Mouse (Mus musculus) forebrain, embryonic 16.5 days (tissue): ENCODE data around the gene St6gal1. TPM values are rescaled to one million over a fixed set of nuclear protein-coding genes. Genes with fewer than 3 reads are reported as not detected.
"Not testable (repeated sequence)": the region's sequence is repeated elsewhere in the genome, so short reads cannot be mapped to it uniquely, and the experiment has no call there.

ENCODE experiments used
- ATAC-seq: fragments of 200-750 bp; cut with Nextera tagmentation; 2 replicates; pipeline ENCODE4 v1.8.0; 2017; ENCODE audit warnings: mild to moderate bottlenecking, moderate library complexity
- H3K27ac ChIP-seq: fragments of 300-500 bp; sonication (generic); 2 replicates; pipeline ENCODE4 v1.5.1; 2014; ENCODE audit warnings: low read length, control low read depth
- H3K27me3 ChIP-seq: fragments of 300-500 bp; sonication (generic); replicated peaks from 2 replicates; pipeline ENCODE4 v1.6.1; 2014; ENCODE audit warnings: low read length; ENCODE audit not compliant: control insufficient read depth, insufficient read depth
- H3K36me3 ChIP-seq: fragments of 300-500 bp; sonication (generic); 2 replicates; pipeline ENCODE4 v1.6.1; 2014; ENCODE audit not compliant: control insufficient read depth, insufficient read depth
- H3K4me1 ChIP-seq: fragments of 300-500 bp; sonication (generic); replicated peaks from 2 replicates; pipeline ENCODE4 v1.6.1; 2014; ENCODE audit warnings: low read length; ENCODE audit not compliant: control insufficient read depth, insufficient read depth
- H3K4me2 ChIP-seq: fragments of 300-500 bp; sonication (generic); 2 replicates; pipeline ENCODE4 v1.6.1; 2014; ENCODE audit warnings: mild to moderate bottlenecking, low read length, control low read depth
- H3K4me3 ChIP-seq: fragments of 300-500 bp; sonication (generic); replicated peaks from 2 replicates; pipeline ENCODE4 v1.5.1; 2014; ENCODE audit warnings: mild to moderate bottlenecking, low read length, control low read depth
- H3K9ac ChIP-seq: fragments of 300-500 bp; sonication (generic); replicated peaks from 2 replicates; pipeline ENCODE4 v1.6.1; 2014; ENCODE audit warnings: low read depth, low read length, control low read depth
- H3K9me3 ChIP-seq: fragments of 300-500 bp; sonication (generic); 2 replicates; pipeline ENCODE4 v1.6.1; 2016; ENCODE audit warnings: low read length; ENCODE audit not compliant: control insufficient read depth
- WGBS: fragments of 180-500 bp; shearing (Covaris S2); extraction: QIAGEN DNeasy Blood & Tissue Kit; methylation state at CpG from one replicate; pipeline ENCODE4 v1.1.7; 2014; 5-methylcytosine and 5-hydroxymethylcytosine counted together
- polyA plus RNA-seq: library from polyadenylated mRNA; unstranded; fragments of >200 nt; fragmentation: Nextera tagmentation; extraction: Ambion mirVana; gene quantifications from 2 replicates; pipeline ENCODE4 v1.2.1, GENCODE M21; 2015

The St6gal1 gene
- polyA plus RNA-seq, result 50.4 and 61.7 TPM in 2 replicates

GRCm38 (mm10) chr16:23224671-23225068 is at the start of gene St6gal1:
St6gal1 (plus strand) TSS chr16:23224740.
- no peaks in the 10 kb centered on the region for H3K27me3 ChIP-seq
- H3K27ac ChIP-seq, result peak within 1 kb of the TSS; percentile 99
- 0% methylated on average over 20 of the region's 20 CpGs for WGBS

GRCm38 (mm10) chr16:23174855-23175254 is 49.7 kb upstream of the St6gal1 start:
- H3K4me2 ChIP-seq, result no peak overlapping the region
- no peaks in the 10 kb centered on the region for H3K27me3 ChIP-seq
- no peaks in the 10 kb centered on the region for H3K36me3 ChIP-seq

More at GRCm38 (mm10) chr16:23224671-23225068, at the start of gene St6gal1:
- no peaks in the 10 kb centered on the region for H3K36me3 ChIP-seq
- H3K4me2 ChIP-seq, result peak within 1 kb of the TSS; percentile 87
- H3K4me3 ChIP-seq, result peak within 1 kb of the TSS; percentile 96
- H3K4me1 ChIP-seq, result peaks cover 26% of the 10 kb centered on the region
- no peaks in the 10 kb centered on the region for H3K9me3 ChIP-seq
- H3K9ac ChIP-seq, result peak within 1 kb of the TSS; percentile 99
- ATAC-seq, result peak; percentile 70

GRCm38 (mm10) chr16:23175956-23176355 is 48.6 kb upstream of the St6gal1 start:
- H3K27me3 ChIP-seq, result no peaks in the 10 kb centered on the region
- peaks cover 5% of the 10 kb centered on the region; the same call in 1 of the 2 replicates for H3K9me3 ChIP-seq
- no peaks in the 10 kb centered on the region for H3K36me3 ChIP-seq
- no peak overlapping the region for H3K9ac ChIP-seq
- no peaks in the 10 kb centered on the region for H3K4me1 ChIP-seq
- 71% methylated on average over 3 of the region's 3 CpGs for WGBS
- no peak overlapping the region for H3K27ac ChIP-seq
- no peak for ATAC-seq
- no peak overlapping the region for H3K4me3 ChIP-seq
- H3K4me2 ChIP-seq, result no peak overlapping the region

More at GRCm38 (mm10) chr16:23174855-23175254, 49.7 kb upstream of the St6gal1 start:
- no peak overlapping the region for H3K4me3 ChIP-seq
- H3K9ac ChIP-seq, result no peak overlapping the region
- 92% methylated on average over 5 of the region's 5 CpGs for WGBS
- no peaks in the 10 kb centered on the region for H3K4me1 ChIP-seq
- peaks cover 5% of the 10 kb centered on the region; the same call in 1 of the 2 replicates for H3K9me3 ChIP-seq
- H3K27ac ChIP-seq, result no peak overlapping the region
- ATAC-seq, result no peak

GRCm38 (mm10) chr16:23177856-23178255 is 46.7 kb upstream of the St6gal1 start:
- WGBS, result 94% methylated on average over 2 of the region's 2 CpGs
- H3K9me3 ChIP-seq, result 0 out of 2 replicates have a peak, but pooled peaks cover under 1% of the 10 kb centered on the region

DNA sequence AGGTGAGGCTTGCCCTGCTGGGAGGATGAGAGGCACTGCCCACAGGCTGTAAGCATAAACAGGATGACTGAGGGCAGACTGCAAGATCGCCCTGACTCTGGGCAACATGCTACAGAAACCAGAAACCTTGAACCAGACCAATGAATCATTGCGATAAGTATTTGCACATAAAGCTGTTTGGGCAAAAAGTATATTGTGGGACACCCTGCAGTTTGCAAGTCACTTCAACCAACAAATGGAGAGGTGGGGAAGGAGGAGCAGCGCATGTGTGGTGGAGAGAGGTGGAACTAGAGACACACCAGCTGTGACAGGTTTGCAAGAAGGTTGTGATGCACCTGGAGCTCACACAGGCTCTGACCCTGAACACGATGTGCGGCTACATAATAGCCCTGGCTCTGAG is 45.7 kb upstream of the St6gal1 start:
- Histone ChIP-seq H3K27me3 (no peaks in the 10 kb centered on the region), H3K4me2 (no peak overlapping the region), H3K9me3 (no peaks in the 10 kb centered on the region), H3K36me3 (no peaks in the 10 kb centered on the region), H3K4me3 (no peak overlapping the region), H3K27ac (no peak overlapping the region), H3K4me1 (no peaks in the 10 kb centered on the region), H3K9ac (no peak overlapping the region)
- 92% methylated on average over 5 of the region's 5 CpGs for WGBS
- ATAC-seq, result no peak

More at GRCm38 (mm10) chr16:23177856-23178255, 46.7 kb upstream of the St6gal1 start:
- Histone ChIP-seq H3K4me3 (no peak overlapping the region), H3K9ac (no peak overlapping the region), H3K27me3 (no peaks in the 10 kb centered on the region), H3K27ac (no peak overlapping the region), H3K4me1 (no peaks in the 10 kb centered on the region), H3K36me3 (no peaks in the 10 kb centered on the region), H3K4me2 (no peak overlapping the region)
- no peak for ATAC-seq

DNA sequence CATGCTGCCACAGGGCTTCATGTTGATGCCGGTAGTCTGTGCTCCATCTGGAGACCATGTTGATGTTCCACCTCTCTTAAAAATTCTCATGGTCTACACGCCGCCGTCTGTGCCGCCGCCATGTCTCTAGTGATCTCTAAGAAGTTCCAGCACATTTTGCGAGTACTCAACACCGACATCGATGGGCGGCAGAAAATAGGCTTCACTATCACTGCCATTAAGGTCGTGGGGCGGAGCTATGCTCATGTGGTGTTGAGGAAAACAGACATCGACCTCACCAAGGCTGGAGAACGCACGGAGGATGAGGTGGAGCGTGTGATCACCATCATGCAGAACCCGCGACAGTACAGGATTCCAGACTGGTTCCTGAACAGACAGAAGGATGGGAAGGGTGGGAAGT is 45.1 kb upstream of the St6gal1 start:
- H3K36me3 ChIP-seq, H3K27ac ChIP-seq, H3K9me3 ChIP-seq, H3K27me3 ChIP-seq, ATAC-seq, H3K4me2 ChIP-seq, H3K4me1 ChIP-seq, H3K4me3 ChIP-seq, H3K9ac ChIP-seq: not testable (repeated sequence)
- 92% methylated on average over 18 of the region's 18 CpGs for WGBS

GRCm38 (mm10) chr16:23181054-23181453 is 43.5 kb upstream of the St6gal1 start:
- no peaks in the 10 kb centered on the region for H3K27me3 ChIP-seq
- no peak overlapping the region for H3K4me3 ChIP-seq
- 79% methylated on average over 4 of the region's 4 CpGs for WGBS
- H3K27ac ChIP-seq, result no peak overlapping the region
- H3K9ac ChIP-seq, result no peak overlapping the region
- no peaks in the 10 kb centered on the region for H3K4me1 ChIP-seq
- H3K36me3 ChIP-seq, result no peaks in the 10 kb centered on the region
- ATAC-seq, result no peak
- H3K4me2 ChIP-seq, result no peak overlapping the region
- no peaks in the 10 kb centered on the region for H3K9me3 ChIP-seq

GRCm38 (mm10) chr16:23181487-23181886 is 43.1 kb upstream of the St6gal1 start:
- Histone ChIP-seq H3K36me3 (no peaks in the 10 kb centered on the region), H3K27me3 (no peaks in the 10 kb centered on the region), H3K4me3 (no peak overlapping the region), H3K4me2 (no peak overlapping the region), H3K27ac (no peak overlapping the region), H3K9me3 (no peaks in the 10 kb centered on the region), H3K9ac (no peak overlapping the region), H3K4me1 (no peaks in the 10 kb centered on the region)
- no peak for ATAC-seq
- WGBS, result 87% methylated on average over 3 of the region's 3 CpGs

DNA sequence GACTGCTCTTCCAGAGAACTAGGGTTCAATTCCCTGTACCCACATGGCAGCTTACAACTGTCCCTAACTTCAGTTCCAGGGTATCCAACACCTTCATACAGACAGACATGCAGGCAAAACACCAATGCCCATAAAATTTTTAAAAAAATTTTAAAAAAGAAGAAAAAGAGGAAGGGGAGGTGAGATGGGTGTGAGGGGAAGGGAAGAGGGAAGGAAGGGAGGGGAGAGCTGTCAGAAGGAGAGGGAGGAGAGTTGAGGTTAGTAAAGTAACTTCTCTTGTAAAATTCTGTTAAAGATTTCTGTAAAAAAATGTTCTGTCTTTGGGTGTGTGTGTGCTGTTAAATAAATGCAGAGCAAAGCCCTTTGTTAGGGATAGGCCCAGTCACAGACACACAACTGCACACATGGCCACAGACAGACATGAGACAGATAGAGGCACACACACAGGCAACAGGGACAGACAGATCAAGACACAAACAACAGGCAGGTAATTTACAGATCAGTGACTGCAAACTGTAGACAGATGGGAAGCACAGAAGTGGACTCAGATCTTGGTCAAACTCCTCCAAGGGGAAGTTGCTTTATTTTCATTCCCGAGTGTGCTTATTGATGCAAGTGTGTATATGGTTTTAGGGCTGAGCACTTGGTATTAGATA is 42.5 kb upstream of the St6gal1 start:
- Histone ChIP-seq H3K9me3 (no peaks in the 10 kb centered on the region), H3K27ac (no peak overlapping the region), H3K36me3 (no peaks in the 10 kb centered on the region), H3K4me1 (no peaks in the 10 kb centered on the region), H3K27me3 (no peaks in the 10 kb centered on the region), H3K9ac (no peak overlapping the region), H3K4me3 (no peak overlapping the region), H3K4me2 (no peak overlapping the region)
- ATAC-seq, result no peak
- WGBS, result 83% methylated on average over 1 of the region's 1 CpGs
